Mouse (Mus musculus) bone marrow macrophage, adult 2 months (primary cell): Measurements from ENCODE around the gene Unc80.

ENCODE experiments used
- CTCF ChIP-seq: IDR thresholded peaks from 2 replicates; pipeline ENCODE4 v1.5.1; 2012; ENCODE audit warnings: low read depth, mild to moderate bottlenecking, low read length, moderate library complexity
- POLR2A ChIP-seq: IDR thresholded peaks from 2 replicates; pipeline ENCODE4 v1.6.1; 2012; ENCODE audit warnings: mild to moderate bottlenecking, low read depth, low read length, borderline replicate concordance

- TF ChIP-seq POLR2A (no peak), CTCF (no peak)
Observed at GRCm38 (mm10) chr1:66730581-66730980, 262.4 kb downstream of the Unc80 start.
